Mouse (Mus musculus) layer of hippocampus, adult 2 months (tissue): ENCODE results near the gene Top2b. TPM values are rescaled to one million over a fixed set of nuclear protein-coding genes. Genes with fewer than 3 reads are reported as not detected.

Source experiments
- DNase-seq, 2 experiments: peaks; one replicate each; pipeline ENCODE4 v3.0.0; 2022; ENCODE audit warnings: low spot score in 2 of 2
- H3K27ac ChIP-seq: fragments of 200-600 bp; 2 replicates; pipeline ENCODE4 v1.8.1; 2022
- H3K4me3 ChIP-seq: fragments of 200-600 bp; 2 replicates; pipeline ENCODE4 v1.8.1; 2022; ENCODE audit warnings: mild to moderate bottlenecking
- CTCF ChIP-seq: fragments of 200-600 bp; conservative IDR thresholded peaks from 2 replicates; pipeline ENCODE4 v1.8.1; 2022; ENCODE audit warnings: antibody characterized with exemption, mild to moderate bottlenecking, moderate library complexity
- total RNA-seq, 2 experiments: library from RNA; stranded (reverse); gene quantifications; 2 replicates each; pipeline ENCODE4 v1.2.3; 2021

Gene Top2b
- total RNA-seq, 2 experiments from 2014 or later, result 91.1 to 94.8 TPM

- peak; percentile 19 to 59 for DNase-seq
- Histone ChIP-seq H3K27ac (peak overlapping the region; percentile 24; the same call in 1 of the 2 replicates), H3K4me3 (no peak overlapping the region)
- TF ChIP-seq CTCF, result peak; percentile 93
Measured at GRCm38 (mm10) chr14:16434396-16435171, 69.6 kb downstream of the Top2b start.

- no peak overlapping the region for H3K27ac ChIP-seq
- no peak for DNase-seq
- H3K4me3 ChIP-seq, result no peak overlapping the region
- TF ChIP-seq CTCF, result no peak
Measured at GRCm38 (mm10) chr14:16437386-16437785, 72.4 kb downstream of the Top2b start.

DNA sequence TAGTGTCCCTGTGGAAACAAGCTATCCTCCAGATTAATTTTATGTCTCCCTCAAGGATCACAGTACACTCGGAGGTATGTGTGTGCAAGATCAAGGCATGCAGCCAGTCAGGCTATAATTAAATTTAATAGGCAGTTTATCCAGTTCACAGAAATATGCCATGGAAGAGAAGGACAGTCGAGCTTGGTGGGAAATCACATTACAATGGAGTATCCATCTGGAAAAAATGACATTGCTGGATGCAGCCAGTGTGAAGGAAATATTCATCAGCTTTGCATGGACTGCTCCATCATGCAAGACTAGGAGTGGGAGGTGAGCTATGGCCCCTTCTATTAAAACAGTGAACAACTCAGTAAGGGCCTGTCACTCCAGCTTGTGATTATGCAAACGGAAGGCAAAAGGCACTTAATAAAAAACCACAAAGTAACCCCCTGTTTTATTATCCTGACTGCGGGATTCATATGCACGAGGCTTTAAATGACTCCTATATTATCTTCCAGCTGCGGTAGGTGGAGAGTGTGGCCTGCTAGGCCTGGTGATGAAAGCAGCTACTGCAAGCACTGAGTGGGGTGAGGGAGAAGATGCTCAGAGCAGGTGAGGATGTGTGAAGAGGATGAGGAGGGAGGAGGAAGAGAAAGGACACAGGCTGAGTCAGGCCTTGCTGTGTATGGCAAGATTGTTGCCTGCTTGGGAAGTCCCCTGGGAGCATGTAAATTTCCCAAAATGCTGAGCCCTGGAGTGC, 74.6 kb downstream of the Top2b start:
- Histone ChIP-seq H3K4me3 (no peak overlapping the region), H3K27ac (no peak overlapping the region)
- DNase-seq, result no peak
- no peak for TF ChIP-seq CTCF

GRCm38 (mm10) chr14:16444859-16445258, 79.9 kb downstream of the Top2b start:
- no peak for TF ChIP-seq CTCF
- DNase-seq, result no peak
- no peak overlapping the region for H3K4me3 ChIP-seq
- H3K27ac ChIP-seq, result no peak overlapping the region

GRCm38 (mm10) chr14:16447587-16447986, 82.6 kb downstream of the Top2b start:
- Histone ChIP-seq H3K27ac (no peak overlapping the region), H3K4me3 (no peak overlapping the region)
- peak; percentile 63 for TF ChIP-seq CTCF
- no peak for DNase-seq

- no peak for DNase-seq
- no peak overlapping the region for H3K27ac ChIP-seq
- TF ChIP-seq CTCF, result no peak
- no peak overlapping the region for H3K4me3 ChIP-seq
Measured at GRCm38 (mm10) chr14:16448269-16448987, 83.4 kb downstream of the Top2b start.

GRCm38 (mm10) chr14:16478606-16479323, 113.8 kb downstream of the Top2b start:
- H3K27ac ChIP-seq, result no peak overlapping the region

DNA sequence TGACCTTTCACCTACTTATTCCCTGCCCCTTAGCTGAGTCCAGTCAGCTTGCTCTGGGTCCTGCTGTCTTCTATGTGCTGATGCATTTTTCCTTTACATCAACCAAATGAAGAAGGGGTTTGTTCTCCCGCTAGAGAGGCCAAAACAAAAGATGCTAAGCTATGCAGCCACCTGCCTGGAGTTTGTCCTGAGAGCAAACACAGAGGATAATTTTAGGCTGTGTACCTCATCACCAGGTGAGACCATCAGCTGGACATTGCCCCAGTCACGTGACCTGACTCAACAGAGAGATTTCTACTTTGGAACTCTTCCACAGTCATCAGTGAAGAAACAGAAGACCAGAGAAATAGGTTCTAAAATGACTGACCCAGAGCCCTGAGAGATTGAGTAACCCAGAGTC, 114.5 kb downstream of the Top2b start:
- Histone ChIP-seq H3K4me3 (no peak overlapping the region), H3K27ac (no peak overlapping the region)
- no peak for DNase-seq
- no peak for TF ChIP-seq CTCF

More at GRCm38 (mm10) chr14:16478606-16479323, 113.8 kb downstream of the Top2b start:
- H3K4me3 ChIP-seq, result no peak overlapping the region
- DNase-seq, result no peak
- no peak for TF ChIP-seq CTCF

GRCm38 (mm10) chr14:16480621-16481020, 115.6 kb downstream of the Top2b start:
- TF ChIP-seq CTCF, result no peak
- no peak overlapping the region for H3K4me3 ChIP-seq
- no peak overlapping the region for H3K27ac ChIP-seq
- DNase-seq, result no peak

DNA sequence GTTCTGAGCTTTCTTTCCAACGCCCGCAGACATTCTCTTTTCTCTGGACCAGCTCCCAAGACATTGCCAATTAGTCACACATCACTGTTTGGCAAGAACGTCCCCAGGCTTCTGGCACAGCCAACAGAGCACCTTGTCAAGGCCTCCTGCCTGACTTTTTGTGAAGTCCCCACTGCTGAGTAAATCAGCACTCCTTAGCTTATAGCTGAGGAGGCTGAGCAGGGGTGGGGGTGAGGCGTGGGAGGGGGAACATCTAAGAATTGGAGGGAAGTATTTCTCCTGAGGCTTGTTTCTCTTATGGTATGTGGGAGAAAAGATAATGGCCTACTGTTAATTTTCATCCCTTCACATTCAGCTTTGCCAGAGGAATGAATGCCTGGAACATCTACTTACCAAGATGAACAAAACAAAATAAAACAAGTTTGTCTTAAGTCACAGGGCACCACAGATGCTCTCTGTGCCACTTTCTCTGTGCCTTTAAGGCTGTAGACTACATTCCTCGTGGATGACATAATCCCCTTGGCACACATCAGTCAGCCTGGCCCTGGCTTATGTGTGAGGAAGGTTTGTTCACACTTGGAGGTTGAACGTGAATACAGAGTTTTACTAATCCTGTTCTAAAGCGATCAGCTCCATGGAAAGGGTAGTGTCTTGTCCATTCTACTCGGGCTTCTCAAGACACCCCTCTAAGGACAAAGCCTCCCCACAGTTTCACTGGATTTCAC, 118.8 kb downstream of the Top2b start:
- TF ChIP-seq CTCF, result no peak
- Histone ChIP-seq H3K27ac (no peak overlapping the region), H3K4me3 (no peak overlapping the region)
- DNase-seq, result no peak

Other genes starting within 250 kb of the Top2b start
- gene Ngly1, start 115.9 kb upstream of the Top2b start, total RNA-seq, result 10 to 100 TPM; 27.5 to 28.6 TPM
- gene Oxsm, start 115.4 kb upstream of the Top2b start, total RNA-seq, result 10 to 100 TPM in 1 of 2 experiments, 1 to 10 TPM in 1; 9.3 to 10.1 TPM